Mouse (Mus musculus): Measurements from ENCODE around the gene Dnajb4. TPM values are rescaled to one million over a fixed set of nuclear protein-coding genes. Genes with fewer than 3 reads are reported as not detected.

Dnajb4 gene
- total and polyA plus RNA-seq, 2 experiments from 2014 or later, result 54.5 to 60.1 TPM

GRCm38 (mm10) chr3:152180624-152181023, 29.5 kb downstream of the Dnajb4 start:
- WGBS, result 85% methylated on average over 4 of the region's 4 CpGs
- H3K4me3 ChIP-seq (ENCODE audit: low read depth, low read length), result no peak overlapping the region
- no peaks in the 10 kb centered on the region for H3K9me3 ChIP-seq (replicated peaks; ENCODE audit: control insufficient read depth, low read length)
- no peaks in the 10 kb centered on the region for H3K27me3 ChIP-seq (ENCODE audit: control insufficient read depth, insufficient read depth, low read length)
- ATAC-seq (ENCODE audit: insufficient read depth, low read depth) (no peak), DNase-seq (ENCODE audit: low spot score) (no peak)
- no peak overlapping the region for H3K27ac ChIP-seq (ENCODE audit: low read depth)
- H3K4me2 ChIP-seq (ENCODE audit: low read depth, low read length), result no peak overlapping the region
- H3K9ac ChIP-seq (replicated peaks; ENCODE audit: low read depth, low read length), result no peak overlapping the region
- H3K36me3 ChIP-seq (replicated peaks; ENCODE audit: control insufficient read depth, insufficient read depth, low read length), result peaks cover 32% of the 10 kb centered on the region
- H3K4me1 ChIP-seq (ENCODE audit: control insufficient read depth, insufficient read depth), result peaks cover 7% of the 10 kb centered on the region; the same call in 1 of the 2 replicates
- TF ChIP-seq EP300 (IDR thresholded peaks at IDR 0.05; ENCODE audit: low read depth), result no peak

DNA sequence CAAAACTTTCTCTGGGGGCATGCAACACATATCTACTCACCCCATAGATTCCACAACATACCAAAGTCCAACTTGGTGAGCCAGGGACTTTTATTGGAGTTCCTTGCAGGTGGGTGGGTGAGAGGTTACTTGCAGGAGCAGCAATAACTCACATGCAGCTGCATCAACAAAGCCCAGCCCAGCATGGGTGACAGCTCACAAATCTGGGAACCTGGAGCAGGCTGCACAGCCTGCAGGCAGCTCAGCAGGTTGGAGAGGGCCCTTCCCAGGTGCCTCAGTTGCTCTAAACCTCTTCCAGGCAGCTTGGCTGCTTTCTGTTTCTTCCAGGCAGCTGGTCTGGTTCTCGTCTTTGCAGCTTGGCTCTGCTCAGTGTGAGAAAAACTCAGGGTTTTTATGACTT, 30.8 kb downstream of the Dnajb4 start:
- ATAC-seq (ENCODE audit: insufficient read depth, low read depth) (no peak), DNase-seq (ENCODE audit: low spot score) (no peak)
- Histone ChIP-seq H3K4me3 (ENCODE audit: low read depth, low read length) (no peak overlapping the region), H3K27ac (ENCODE audit: low read depth) (no peak overlapping the region), H3K4me1 (ENCODE audit: control insufficient read depth, insufficient read depth) (no peaks in the 10 kb centered on the region), H3K9me3 (replicated peaks; ENCODE audit: control insufficient read depth, low read length) (no peaks in the 10 kb centered on the region), H3K4me2 (ENCODE audit: low read depth, low read length) (no peak overlapping the region), H3K27me3 (ENCODE audit: control insufficient read depth, insufficient read depth, low read length) (no peaks in the 10 kb centered on the region), H3K9ac (replicated peaks; ENCODE audit: low read depth, low read length) (no peak overlapping the region), H3K36me3 (replicated peaks; ENCODE audit: control insufficient read depth, insufficient read depth, low read length) (peaks cover 19% of the 10 kb centered on the region)
- WGBS, result 76% methylated on average over 1 of the region's 1 CpGs
- TF ChIP-seq CTCF (IDR thresholded peaks at IDR 0.05; ENCODE audit: low read depth) (no peak), EP300 (IDR thresholded peaks at IDR 0.05; ENCODE audit: low read depth) (no peak)

GRCm38 (mm10) chr3:152178816-152179215, 31.3 kb downstream of the Dnajb4 start:
- no peak overlapping the region for H3K9ac ChIP-seq (replicated peaks; ENCODE audit: low read depth, low read length)
- H3K4me3 ChIP-seq (ENCODE audit: low read depth, low read length), result no peak overlapping the region
- H3K9me3 ChIP-seq (replicated peaks; ENCODE audit: control insufficient read depth, low read length), result no peaks in the 10 kb centered on the region
- H3K4me2 ChIP-seq (ENCODE audit: low read depth, low read length), result no peak overlapping the region
- no peak for TF ChIP-seq EP300 (IDR thresholded peaks at IDR 0.05; ENCODE audit: low read depth)
- no peak for TF ChIP-seq CTCF (IDR thresholded peaks at IDR 0.05; ENCODE audit: low read depth)
- no peaks in the 10 kb centered on the region for H3K27me3 ChIP-seq (ENCODE audit: control insufficient read depth, insufficient read depth, low read length)
- H3K4me1 ChIP-seq (ENCODE audit: control insufficient read depth, insufficient read depth), result no peaks in the 10 kb centered on the region
- DNase-seq (ENCODE audit: low spot score) (no peak), ATAC-seq (ENCODE audit: insufficient read depth, low read depth) (no peak)
- WGBS, result 83% methylated on average over 4 of the region's 4 CpGs
- no peak overlapping the region for H3K27ac ChIP-seq (ENCODE audit: low read depth)
- H3K36me3 ChIP-seq (replicated peaks; ENCODE audit: control insufficient read depth, insufficient read depth, low read length), result peaks cover 18% of the 10 kb centered on the region

DNA sequence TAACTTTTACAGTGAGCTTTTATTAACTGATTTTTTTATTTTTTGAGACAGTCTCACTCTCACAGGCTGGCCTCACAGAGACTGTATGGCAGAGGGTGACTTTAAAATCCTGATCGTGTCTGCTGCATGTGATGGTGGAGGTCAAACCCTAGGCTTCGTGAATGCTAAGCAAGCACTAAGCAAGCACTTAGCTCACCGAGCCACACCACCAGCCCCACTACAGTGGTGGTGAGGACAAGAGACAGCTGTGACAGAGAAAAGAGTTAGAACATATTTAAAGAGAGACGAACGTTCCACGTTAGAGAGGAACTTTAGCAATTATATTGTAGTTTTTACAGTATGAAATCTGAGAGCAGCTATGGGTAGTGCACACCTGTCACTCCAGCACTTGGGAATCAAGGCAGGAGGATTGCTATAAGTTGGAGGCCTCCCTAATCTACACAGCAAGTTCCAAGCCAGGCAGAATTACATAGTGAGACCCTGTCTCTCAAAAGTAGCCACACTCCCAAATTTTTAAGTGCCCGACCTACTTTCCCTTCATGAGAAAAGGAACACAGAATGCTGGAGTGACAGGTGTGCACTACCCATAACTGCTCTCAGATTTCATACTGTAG, 37.7 kb downstream of the Dnajb4 start:
- no peaks in the 10 kb centered on the region for H3K36me3 ChIP-seq (replicated peaks; ENCODE audit: control insufficient read depth, insufficient read depth, low read length)
- DNase-seq (ENCODE audit: low spot score) (no peak), ATAC-seq (ENCODE audit: insufficient read depth, low read depth) (no peak)
- H3K27me3 ChIP-seq (ENCODE audit: control insufficient read depth, insufficient read depth, low read length), result no peaks in the 10 kb centered on the region
- H3K27ac ChIP-seq (ENCODE audit: low read depth), result no peak overlapping the region
- no peak overlapping the region for H3K4me2 ChIP-seq (ENCODE audit: low read depth, low read length)
- no peak overlapping the region for H3K9ac ChIP-seq (replicated peaks; ENCODE audit: low read depth, low read length)
- no peak overlapping the region for H3K4me3 ChIP-seq (ENCODE audit: low read depth, low read length)
- H3K9me3 ChIP-seq (replicated peaks; ENCODE audit: control insufficient read depth, low read length), result no peaks in the 10 kb centered on the region
- TF ChIP-seq EP300 (IDR thresholded peaks at IDR 0.05; ENCODE audit: low read depth), result no peak
- no peak for TF ChIP-seq CTCF (IDR thresholded peaks at IDR 0.05; ENCODE audit: low read depth)
- H3K4me1 ChIP-seq (ENCODE audit: control insufficient read depth, insufficient read depth), result no peaks in the 10 kb centered on the region
- WGBS, result 65% methylated on average over 7 of the region's 7 CpGs

- no peak overlapping the region for H3K27ac ChIP-seq (ENCODE audit: low read depth)
- WGBS, result 60% methylated on average over 7 of the region's 7 CpGs
- no peak for ATAC-seq (ENCODE audit: insufficient read depth, low read depth)
Measured at GRCm38 (mm10) chr3:152171862-152172261, 38.2 kb downstream of the Dnajb4 start.

DNA sequence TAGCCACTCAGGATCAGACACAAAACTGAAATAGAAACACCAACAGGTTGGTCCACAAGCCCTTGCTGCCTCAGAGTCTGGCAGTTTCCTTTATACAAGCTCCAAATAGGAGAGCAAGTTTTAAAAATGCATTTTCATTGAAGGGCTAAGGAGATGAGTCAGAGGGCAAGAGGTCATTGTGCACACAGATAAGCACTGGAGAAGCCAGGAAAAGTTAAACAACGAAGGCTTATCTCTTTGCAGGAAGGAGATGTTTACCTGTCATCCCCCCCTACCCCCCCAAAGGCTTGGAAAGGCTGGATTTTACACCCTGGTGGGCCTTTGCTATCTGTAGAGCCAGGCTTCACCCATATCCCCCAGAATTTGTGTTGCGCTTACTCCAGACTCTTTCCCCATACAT, 38.9 kb downstream of the Dnajb4 start:
- ATAC-seq (ENCODE audit: insufficient read depth, low read depth) (no peak), DNase-seq (ENCODE audit: low spot score) (no peak)
- no peaks in the 10 kb centered on the region for H3K36me3 ChIP-seq (replicated peaks; ENCODE audit: control insufficient read depth, insufficient read depth, low read length)
- H3K4me3 ChIP-seq (ENCODE audit: low read depth, low read length), result no peak overlapping the region
- no peak overlapping the region for H3K4me2 ChIP-seq (ENCODE audit: low read depth, low read length)
- no peak overlapping the region for H3K27ac ChIP-seq (ENCODE audit: low read depth)
- WGBS, result 51% methylated on average over 2 of the region's 2 CpGs
- TF ChIP-seq CTCF (IDR thresholded peaks at IDR 0.05; ENCODE audit: low read depth), result no peak
- TF ChIP-seq EP300 (IDR thresholded peaks at IDR 0.05; ENCODE audit: low read depth), result no peak
- H3K4me1 ChIP-seq (ENCODE audit: control insufficient read depth, insufficient read depth), result peaks cover 3% of the 10 kb centered on the region; the same call in 1 of the 2 replicates
- no peak overlapping the region for H3K9ac ChIP-seq (replicated peaks; ENCODE audit: low read depth, low read length)
- H3K27me3 ChIP-seq (ENCODE audit: control insufficient read depth, insufficient read depth, low read length), result no peaks in the 10 kb centered on the region
- no peaks in the 10 kb centered on the region for H3K9me3 ChIP-seq (replicated peaks; ENCODE audit: control insufficient read depth, low read length)

More at GRCm38 (mm10) chr3:152171862-152172261, 38.2 kb downstream of the Dnajb4 start:
- no peak overlapping the region for H3K9ac ChIP-seq (replicated peaks; ENCODE audit: low read depth, low read length)
- no peak for DNase-seq (ENCODE audit: low spot score)
- TF ChIP-seq CTCF (IDR thresholded peaks at IDR 0.05; ENCODE audit: low read depth), result peak; percentile 21; the same call in 1 of the 2 replicates
- no peak for TF ChIP-seq EP300 (IDR thresholded peaks at IDR 0.05; ENCODE audit: low read depth)
- no peaks in the 10 kb centered on the region for H3K9me3 ChIP-seq (replicated peaks; ENCODE audit: control insufficient read depth, low read length)
- no peak overlapping the region for H3K4me3 ChIP-seq (ENCODE audit: low read depth, low read length)
- H3K4me1 ChIP-seq (ENCODE audit: control insufficient read depth, insufficient read depth), result no peaks in the 10 kb centered on the region
- no peaks in the 10 kb centered on the region for H3K27me3 ChIP-seq (ENCODE audit: control insufficient read depth, insufficient read depth, low read length)
- no peaks in the 10 kb centered on the region for H3K36me3 ChIP-seq (replicated peaks; ENCODE audit: control insufficient read depth, insufficient read depth, low read length)
- H3K4me2 ChIP-seq (ENCODE audit: low read depth, low read length), result no peak overlapping the region
